Mouse (Mus musculus) liver, embryonic 14.5 days (tissue): Measurements from ENCODE around the gene Sulf2. TPM values are rescaled to one million over a fixed set of nuclear protein-coding genes. Genes with fewer than 3 reads are reported as not detected.

ENCODE experiments used
- ATAC-seq: fragments of 200-750 bp; cut with Nextera tagmentation; 2 replicates; pipeline ENCODE4 v1.8.0; 2017; ENCODE audit warnings: moderate number of reproducible peaks, mild to moderate bottlenecking, moderate library complexity; ENCODE audit not compliant: insufficient read depth
- DNase-seq, 3 experiments: peaks; one replicate each; pipeline ENCODE4 v3.0.0-alpha.2; 2012 to 2013; ENCODE audit warnings: low read depth in 3 of 3, low spot score in 3 of 3
- H3K27ac ChIP-seq: fragments of 300-500 bp; sonication (generic); 2 replicates; pipeline ENCODE4 v1.5.1; 2014; ENCODE audit warnings: moderate library complexity, mild to moderate bottlenecking, control low read depth, inconsistent platforms
- H3K27me3 ChIP-seq: fragments of 300-500 bp; sonication (generic); 2 replicates; pipeline ENCODE4 v1.6.1; 2014; ENCODE audit warnings: mild to moderate bottlenecking, low read length, moderate library complexity; ENCODE audit not compliant: control insufficient read depth, insufficient read depth
- H3K36me3 ChIP-seq: fragments of 300-500 bp; sonication (generic); replicated peaks from 2 replicates; pipeline ENCODE4 v1.6.1; 2014; ENCODE audit warnings: low read depth; ENCODE audit not compliant: control insufficient read depth, insufficient read depth
- H3K4me1 ChIP-seq, 2 experiments: fragments of 200-500 bp in 1 of 2; fragments of 300-500 bp in 1 of 2; sonication (generic) in 1 of 2; replicated peaks; 2 replicates each; pipeline ENCODE4 v1.6.1; 2012 to 2014; ENCODE audit warnings: antibody characterized with exemption in 1 of 2, inconsistent platforms in 1 of 2, low read length in 1 of 2; ENCODE audit not compliant: control insufficient read depth in 2 of 2, insufficient read depth in 2 of 2
- H3K4me2 ChIP-seq: fragments of 300-500 bp; sonication (generic); 2 replicates; pipeline ENCODE4 v1.6.1; 2014; ENCODE audit warnings: low read depth, mild to moderate bottlenecking, control low read depth, moderate library complexity
- H3K4me3 ChIP-seq, 2 experiments: fragments of 200-500 bp in 1 of 2; fragments of 300-500 bp in 1 of 2; sonication (generic) in 1 of 2; 2 replicates each; pipeline ENCODE4 v1.5.1; 2012 to 2014; ENCODE audit warnings: low read depth in 2 of 2, low read length in 2 of 2, mild to moderate bottlenecking in 2 of 2, control low read depth in 1 of 2, inconsistent platforms in 1 of 2, moderate library complexity in 1 of 2; ENCODE audit not compliant: insufficient read depth in 1 of 2
- H3K9ac ChIP-seq: fragments of 300-500 bp; sonication (generic); replicated peaks from 2 replicates; pipeline ENCODE4 v1.6.1; 2014; ENCODE audit warnings: mild to moderate bottlenecking, control low read depth, moderate library complexity
- H3K9me3 ChIP-seq: fragments of 300-500 bp; sonication (generic); 2 replicates; pipeline ENCODE4 v1.6.1; 2016; ENCODE audit warnings: low read length, mixed read lengths; ENCODE audit not compliant: control insufficient read depth
- CTCF ChIP-seq: IDR thresholded peaks from 2 replicates; pipeline ENCODE4 v1.5.1; 2016; ENCODE audit warnings: antibody characterized with exemption, low read depth, control low read depth
- EP300 ChIP-seq: IDR thresholded peaks from 2 replicates; pipeline ENCODE4 v1.6.1; 2016; ENCODE audit warnings: antibody characterized with exemption, low read depth
- WGBS: fragments of 180-500 bp; shearing (Covaris S2); extraction: QIAGEN DNeasy Blood & Tissue Kit; methylation state at CpG from one replicate; pipeline ENCODE4 v1.1.7; 2014; ENCODE audit not compliant: insufficient replicate concordance; 5-methylcytosine and 5-hydroxymethylcytosine counted together
- polyA plus RNA-seq, 2 experiments: library from polyadenylated mRNA; depleted of rRNA in 1 of 2; stranded (reverse) in 1 of 2; unstranded in 1 of 2; fragments of >200 nt; fragmentation: Nextera tagmentation in 1 of 2; extraction: Ambion mirVana in 1 of 2; gene quantifications; 2 replicates each; pipeline versions ENCODE4 v1.2.1 to v1.2.3; 2012 to 2014

The Sulf2 gene
- polyA plus RNA-seq, 2 experiments: 0.81 to 0.99 TPM

DNA sequence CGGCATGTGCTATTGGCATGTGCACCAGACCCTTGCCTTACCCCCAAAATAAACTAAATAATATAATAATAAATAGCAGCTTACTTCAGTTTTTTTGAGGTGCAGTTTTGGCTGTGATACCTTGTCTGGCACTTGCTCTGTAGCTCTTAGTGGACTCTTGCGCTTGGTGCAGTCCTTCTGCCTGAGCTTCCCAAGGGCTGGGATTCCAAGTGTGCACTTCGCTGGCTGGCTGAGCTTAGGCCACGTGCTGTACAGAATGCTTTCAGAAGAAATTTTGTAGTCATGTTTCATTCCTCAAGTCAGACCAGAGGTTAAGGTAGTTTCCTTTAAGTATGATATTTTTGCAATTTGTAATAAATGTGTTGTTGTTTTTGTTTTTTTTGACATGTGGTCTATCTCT, 115.8 kb downstream of the Sulf2 start:
- Histone ChIP-seq H3K36me3 (no peaks in the 10 kb centered on the region), H3K27me3 (no peaks in the 10 kb centered on the region), H3K4me3 (no peak overlapping the region), H3K9ac (no peak overlapping the region), H3K4me1 (peaks cover 0 to 9% of the 10 kb centered on the region in 2 experiments; a peak in 2 of 4 replicates), H3K27ac (no peak overlapping the region), H3K4me2 (no peak overlapping the region), H3K9me3 (no peaks in the 10 kb centered on the region)
- TF ChIP-seq EP300: no peak
- no peak for TF ChIP-seq CTCF
- no peak for ATAC-seq
- DNase-seq: no peak
- WGBS: 79% methylated on average over 4 of the region's 4 CpGs

DNA sequence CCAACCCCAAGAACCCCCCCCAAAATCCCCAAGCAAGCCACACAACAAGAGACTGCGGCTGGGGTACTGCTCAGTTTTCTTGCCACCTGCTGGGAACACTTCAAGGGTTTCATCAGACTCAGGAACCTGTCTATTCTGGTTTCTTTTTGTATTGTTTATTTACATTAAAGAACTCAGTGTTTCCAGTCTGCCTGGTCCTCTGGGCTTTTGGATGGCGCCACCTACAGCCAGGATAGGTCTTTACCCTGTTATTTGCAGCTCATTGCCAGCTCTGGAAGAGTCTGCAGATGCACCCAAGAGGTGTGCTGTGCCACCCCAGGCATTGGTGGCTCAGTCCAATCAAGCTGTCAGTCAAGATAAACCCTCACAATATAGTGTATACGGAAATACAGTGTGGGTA, 119.7 kb downstream of the Sulf2 start:
- H3K9ac ChIP-seq: no peak overlapping the region
- H3K9me3 ChIP-seq: no peaks in the 10 kb centered on the region
- TF ChIP-seq CTCF (peak; percentile 67), EP300 (no peak)
- no peak overlapping the region for H3K4me3 ChIP-seq
- H3K4me2 ChIP-seq: no peak overlapping the region
- H3K27ac ChIP-seq: no peak overlapping the region
- WGBS: 40% methylated on average over 3 of the region's 3 CpGs
- H3K4me1 ChIP-seq: peaks cover 0 to 4% of the 10 kb centered on the region in 2 experiments; a peak in 1 of 4 replicates
- ATAC-seq: no peak
- H3K36me3 ChIP-seq: no peaks in the 10 kb centered on the region
- DNase-seq: no peak
- no peaks in the 10 kb centered on the region for H3K27me3 ChIP-seq

DNA sequence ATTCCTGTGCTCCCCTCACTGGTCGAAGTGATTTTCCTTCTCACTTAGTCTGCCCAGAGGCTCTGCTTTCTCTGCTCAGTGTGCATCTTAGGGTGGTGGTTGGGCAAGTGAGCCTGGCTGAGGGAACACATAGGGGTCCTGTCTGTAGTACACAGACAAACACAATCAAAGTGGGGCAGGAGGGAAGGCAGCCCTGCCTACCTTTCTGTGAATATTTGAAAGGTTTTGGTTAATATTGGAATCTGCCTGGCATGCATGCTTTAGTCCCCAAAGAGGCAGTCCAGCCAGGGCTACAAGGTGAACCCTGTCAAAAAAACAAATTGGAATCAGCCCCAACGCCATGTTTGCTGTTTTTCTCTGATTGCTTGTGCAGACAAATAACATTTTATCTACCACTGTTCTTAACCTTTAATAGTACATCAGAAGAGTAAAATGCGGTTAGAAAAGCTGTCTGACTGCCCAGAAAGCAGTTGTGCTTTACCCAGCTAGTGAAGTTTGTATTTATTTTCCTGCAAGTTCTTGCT, 120.4 kb downstream of the Sulf2 start:
- no peak for TF ChIP-seq EP300
- no peak for TF ChIP-seq CTCF
- ATAC-seq: no peak
- 60% methylated on average over 3 of the region's 3 CpGs for WGBS
- no peaks in the 10 kb centered on the region for H3K9me3 ChIP-seq
- no peak overlapping the region for H3K4me3 ChIP-seq
- H3K4me2 ChIP-seq: no peak overlapping the region
- H3K4me1 ChIP-seq: peaks cover 5 to 6% of the 10 kb centered on the region in 2 experiments; a peak in 3 of 4 replicates
- DNase-seq: no peak
- no peak overlapping the region for H3K27ac ChIP-seq
- no peak overlapping the region for H3K9ac ChIP-seq
- H3K36me3 ChIP-seq: no peaks in the 10 kb centered on the region
- H3K27me3 ChIP-seq: no peaks in the 10 kb centered on the region

DNA sequence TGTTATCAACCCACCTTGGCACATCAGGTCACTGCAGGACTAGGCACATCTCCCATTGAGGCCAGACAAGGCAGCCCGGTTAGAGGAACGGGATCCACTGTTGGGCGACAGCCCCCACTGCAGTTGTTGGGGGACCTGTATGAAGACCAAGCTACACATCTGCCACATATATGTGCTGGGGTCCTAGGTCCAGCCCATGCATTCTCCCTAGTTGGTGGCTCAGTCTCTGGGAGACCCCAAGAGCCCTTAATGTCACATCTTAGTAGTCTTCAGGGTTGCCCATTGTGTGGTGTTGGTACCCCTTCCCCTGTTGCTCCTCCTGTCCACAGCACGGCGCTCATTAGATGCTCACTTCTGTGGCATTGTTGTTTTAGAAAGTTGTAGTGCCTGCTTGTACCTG, 122.8 kb downstream of the Sulf2 start:
- H3K27ac ChIP-seq: no peak overlapping the region
- no peak overlapping the region for H3K9ac ChIP-seq
- peaks cover 5 to 8% of the 10 kb centered on the region in 2 experiments; a peak in 3 of 4 replicates for H3K4me1 ChIP-seq
- H3K36me3 ChIP-seq: no peaks in the 10 kb centered on the region
- ATAC-seq: no peak
- WGBS: 76% methylated on average over 5 of the region's 5 CpGs
- no peak for TF ChIP-seq EP300
- no peak for TF ChIP-seq CTCF
- H3K4me2 ChIP-seq: no peak overlapping the region
- H3K27me3 ChIP-seq: no peaks in the 10 kb centered on the region
- H3K4me3 ChIP-seq: no peak overlapping the region
- DNase-seq: no peak
- H3K9me3 ChIP-seq: no peaks in the 10 kb centered on the region

DNA sequence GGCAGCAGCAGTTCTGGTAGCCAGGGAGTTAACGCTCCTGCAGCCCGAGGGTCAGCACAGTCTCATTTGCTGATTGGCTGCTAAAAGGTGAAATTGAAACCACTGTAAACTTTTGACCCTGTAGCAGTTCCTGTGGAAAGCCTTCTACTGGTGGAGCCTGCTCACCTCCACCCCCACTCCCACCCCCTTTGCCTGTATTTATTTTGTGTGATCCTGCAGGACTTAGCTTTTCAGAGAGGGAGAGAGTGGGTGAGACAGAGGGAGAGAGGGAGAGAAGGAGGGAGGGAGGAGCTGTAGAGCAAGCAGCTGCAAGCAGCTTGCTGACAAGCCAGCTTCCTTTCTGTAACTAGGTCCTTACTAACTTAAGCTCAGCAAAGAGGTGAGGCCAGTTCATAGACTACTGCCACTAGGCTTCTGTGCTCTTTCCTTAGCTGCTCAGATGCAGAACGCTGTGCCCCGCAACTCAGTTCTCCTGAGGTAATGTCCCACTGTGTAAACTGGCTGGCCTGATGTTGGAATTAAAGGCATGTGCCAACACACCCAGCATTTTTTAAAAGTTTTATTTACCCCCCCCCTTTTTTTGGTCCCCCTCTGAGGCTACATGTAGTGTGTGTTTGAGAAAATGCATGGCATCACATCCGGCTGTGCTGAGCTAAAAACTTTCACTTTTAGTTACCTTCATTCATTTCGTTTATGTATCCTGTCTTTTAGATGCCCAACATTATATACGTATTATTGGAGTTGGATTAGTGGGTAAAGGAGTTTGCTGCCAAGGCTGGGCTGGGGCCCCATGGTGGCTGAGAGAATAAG, 124.1 kb downstream of the Sulf2 start:
- Histone ChIP-seq H3K9ac (no peak overlapping the region), H3K4me3 (peak overlapping the region in 1 of 2 experiments; percentile 15; a peak in 3 of 4 replicates), H3K27me3 (no peaks in the 10 kb centered on the region), H3K4me2 (peak overlapping the region; percentile 59), H3K4me1 (peaks cover 5 to 9% of the 10 kb centered on the region in 2 experiments; a peak in 3 of 4 replicates), H3K27ac (no peak overlapping the region), H3K36me3 (no peaks in the 10 kb centered on the region), H3K9me3 (no peaks in the 10 kb centered on the region)
- TF ChIP-seq EP300 (no peak), CTCF (no peak)
- 31% methylated on average over 7 of the region's 7 CpGs for WGBS
- peak in 2 of 3 experiments; percentile 33 to 34 for DNase-seq
- peak; percentile 78 for ATAC-seq
